Mouse (Mus musculus) liver, adult 2 months (tissue): Measurements from ENCODE around the gene Akap8l. TPM values are rescaled to one million over a fixed set of nuclear protein-coding genes. Genes with fewer than 3 reads are reported as not detected.

ENCODE experiments used
- DNase-seq: peaks from one replicate; pipeline ENCODE4 v3.0.0-alpha.2; 2011; ENCODE audit warnings: low read depth, low spot score; ENCODE audit errors: extremely low read depth
- H3K27ac ChIP-seq: fragments of 200-500 bp; replicated peaks from 2 replicates; pipeline ENCODE4 v1.5.1; 2012; ENCODE audit warnings: low read depth, mild to moderate bottlenecking, control low read depth, inconsistent platforms, low read length; ENCODE audit not compliant: insufficient read depth
- H3K27me3 ChIP-seq: fragments of 200-500 bp; 2 replicates; pipeline ENCODE4 v1.6.1; 2012; ENCODE audit warnings: mild to moderate bottlenecking, moderate library complexity, low read length, inconsistent platforms; ENCODE audit not compliant: control insufficient read depth, insufficient read depth
- H3K36me3 ChIP-seq: fragments of 200-500 bp; 2 replicates; pipeline ENCODE4 v1.6.1; 2012; ENCODE audit warnings: low read length, inconsistent platforms; ENCODE audit not compliant: control insufficient read depth, insufficient read depth
- H3K4me1 ChIP-seq: fragments of 200-500 bp; 2 replicates; pipeline ENCODE4 v1.6.1; 2011; ENCODE audit warnings: low read length; ENCODE audit not compliant: control insufficient read depth, insufficient read depth
- H3K4me3 ChIP-seq: fragments of 200-500 bp; 2 replicates; pipeline ENCODE4 v1.5.1; 2011; ENCODE audit warnings: low read depth, mild to moderate bottlenecking, control low read depth, low read length, moderate library complexity; ENCODE audit not compliant: insufficient read depth
- H3K79me2 ChIP-seq: fragments of 200-500 bp; 2 replicates; pipeline ENCODE4 v1.6.1; 2012; ENCODE audit warnings: inconsistent platforms, mild to moderate bottlenecking, low read length, moderate library complexity; ENCODE audit not compliant: control insufficient read depth, insufficient read depth
- H3K9ac ChIP-seq: fragments of 200-500 bp; 2 replicates; pipeline ENCODE4 v1.6.1; 2012; ENCODE audit warnings: low read depth, mild to moderate bottlenecking, control low read depth, inconsistent platforms, low read length
- CTCF ChIP-seq: fragments of 200-500 bp; IDR thresholded peaks from 2 replicates; pipeline ENCODE4 v1.5.1; 2011; ENCODE audit warnings: low read depth, low read length, control low read depth
- POLR2A ChIP-seq: fragments of 200-500 bp; IDR thresholded peaks from 2 replicates; pipeline ENCODE4 v1.6.1; 2011; ENCODE audit warnings: low read length, control low read depth; ENCODE audit not compliant: insufficient read depth; ENCODE audit errors: extremely low read depth
- WGBS: fragments of 180-500 bp; shearing (Covaris S2); methylation state at CpG from one replicate; pipeline ENCODE4 v1.1.7; 2018; 5-methylcytosine and 5-hydroxymethylcytosine counted together
- polyA plus RNA-seq: library from polyadenylated mRNA; depleted of rRNA; stranded (reverse); fragments of >200 nt; gene quantifications from 2 replicates; pipeline ENCODE4 v1.2.3, GENCODE M21; 2012
- total RNA-seq: library from RNA; depleted of rRNA; stranded (reverse); fragments of >200 nt; gene quantifications from 2 replicates; pipeline ENCODE4 v1.2.3, GENCODE M21; 2014

Gene Akap8l
- total and polyA plus RNA-seq, 2 experiments: 25.2 to 62.0 TPM

- H3K27me3 ChIP-seq: no peaks in the 10 kb centered on the region
- H3K4me3 ChIP-seq: no peak overlapping the region
- H3K9ac ChIP-seq: no peak overlapping the region
- H3K79me2 ChIP-seq: no peaks in the 10 kb centered on the region
- no peaks in the 10 kb centered on the region for H3K4me1 ChIP-seq
- no peak for DNase-seq
- H3K27ac ChIP-seq: no peak overlapping the region
- 71% methylated on average over 7 of the region's 7 CpGs for WGBS
- TF ChIP-seq POLR2A (no peak), CTCF (no peak)
- no peaks in the 10 kb centered on the region for H3K36me3 ChIP-seq
These were observed 37.6 kb upstream of the Akap8l start for GRCm38 (mm10) chr17:32387986-32388369.

- peak; percentile 47 for DNase-seq
- 65% methylated on average over 9 of the region's 9 CpGs for WGBS
- Histone ChIP-seq H3K9ac (no peak overlapping the region), H3K4me1 (no peaks in the 10 kb centered on the region), H3K4me3 (no peak overlapping the region), H3K27me3 (no peaks in the 10 kb centered on the region), H3K36me3 (no peaks in the 10 kb centered on the region), H3K27ac (no peak overlapping the region), H3K79me2 (no peaks in the 10 kb centered on the region)
- TF ChIP-seq CTCF (peak; percentile 68), POLR2A (no peak)
These were observed 36.4 kb upstream of the Akap8l start for GRCm38 (mm10) chr17:32386659-32387432.

- Histone ChIP-seq H3K79me2 (no peaks in the 10 kb centered on the region), H3K4me1 (no peaks in the 10 kb centered on the region), H3K27me3 (no peaks in the 10 kb centered on the region), H3K9ac (no peak overlapping the region), H3K27ac (no peak overlapping the region), H3K4me3 (no peak overlapping the region), H3K36me3 (no peaks in the 10 kb centered on the region)
- peak; percentile 60 for DNase-seq
- no peak for TF ChIP-seq POLR2A
- TF ChIP-seq CTCF: no peak
- 67% methylated on average over 5 of the region's 5 CpGs for WGBS
These were observed 33.3 kb upstream of the Akap8l start for GRCm38 (mm10) chr17:32383661-32384060.

GRCm38 (mm10) chr17:32382576-32382975 is 32.2 kb upstream of the Akap8l start:
- no peaks in the 10 kb centered on the region for H3K79me2 ChIP-seq
- WGBS: 23% methylated on average over 7 of the region's 7 CpGs
- DNase-seq: peak; percentile 84
- H3K4me3 ChIP-seq: no peak overlapping the region
- H3K36me3 ChIP-seq: no peaks in the 10 kb centered on the region
- no peak overlapping the region for H3K9ac ChIP-seq
- TF ChIP-seq CTCF (no peak), POLR2A (no peak)
- H3K27ac ChIP-seq: no peak overlapping the region
- no peaks in the 10 kb centered on the region for H3K27me3 ChIP-seq
- no peaks in the 10 kb centered on the region for H3K4me1 ChIP-seq

GRCm38 (mm10) chr17:32378786-32379185 is 28.4 kb upstream of the Akap8l start:
- H3K79me2 ChIP-seq: no peaks in the 10 kb centered on the region
- no peaks in the 10 kb centered on the region for H3K4me1 ChIP-seq
- H3K36me3 ChIP-seq: no peaks in the 10 kb centered on the region
- H3K9ac ChIP-seq: no peak overlapping the region
- no peak overlapping the region for H3K27ac ChIP-seq
- H3K4me3 ChIP-seq: no peak overlapping the region
- H3K27me3 ChIP-seq: no peaks in the 10 kb centered on the region
- DNase-seq: no peak
- TF ChIP-seq CTCF: no peak
- WGBS: 88% methylated on average over 2 of the region's 2 CpGs

GRCm38 (mm10) chr17:32377137-32377536 is 26.7 kb upstream of the Akap8l start:
- Histone ChIP-seq H3K79me2 (no peaks in the 10 kb centered on the region), H3K4me1 (no peaks in the 10 kb centered on the region), H3K9ac (no peak overlapping the region), H3K36me3 (no peaks in the 10 kb centered on the region), H3K27ac (no peak overlapping the region), H3K27me3 (no peaks in the 10 kb centered on the region), H3K4me3 (no peak overlapping the region)
- WGBS: 89% methylated on average over 9 of the region's 9 CpGs
- TF ChIP-seq CTCF (no peak), POLR2A (no peak)
- DNase-seq: no peak
